Mouse (Mus musculus): ENCODE measurements around the gene 1700013G24Rik. TPM values are rescaled to one million over a fixed set of nuclear protein-coding genes. Genes with fewer than 3 reads are reported as not detected.

The 1700013G24Rik gene
- polyA plus RNA-seq, 1 experiment, result not detected

GRCm38 (mm10) chr4:137445881-137446280, 7.2 kb upstream of the 1700013G24Rik start:
- Histone ChIP-seq H3K36me3 (ENCODE audit: control insufficient read depth, insufficient read depth, low read length, poor library complexity, severe bottlenecking) (no peaks in the 10 kb centered on the region), H3K27ac (ENCODE audit: insufficient read depth, low read length) (no peak overlapping the region), H3K9me3 (replicated peaks; ENCODE audit: control insufficient read depth, insufficient read depth, low read length, poor library complexity, severe bottlenecking) (no peaks in the 10 kb centered on the region), H3K9ac (ENCODE audit: low read depth, poor library complexity, severe bottlenecking) (no peak overlapping the region), H3K4me1 (ENCODE audit: control insufficient read depth, insufficient read depth, low read length) (peaks cover 11% of the 10 kb centered on the region), H3K27me3 (ENCODE audit: control insufficient read depth, insufficient read depth, low read length, poor library complexity, severe bottlenecking) (no peaks in the 10 kb centered on the region), H3K4me3 (ENCODE audit: low read depth, low read length) (no peak overlapping the region)
- no peak for TF ChIP-seq POLR2A (IDR thresholded peaks at IDR 0.05; ENCODE audit: insufficient read depth, low read length)
- TF ChIP-seq EP300 (IDR thresholded peaks at IDR 0.05; ENCODE audit: insufficient read depth, low read depth, low read length), result no peak
- no peak for TF ChIP-seq CTCF (IDR thresholded peaks at IDR 0.05; ENCODE audit: low read depth, low read length)

- H3K27me3 ChIP-seq (ENCODE audit: control insufficient read depth, insufficient read depth, low read length, poor library complexity, severe bottlenecking), result no peaks in the 10 kb centered on the region
- H3K27ac ChIP-seq (ENCODE audit: insufficient read depth, low read length), result no peak overlapping the region; the same call in 1 of the 2 replicates
- H3K36me3 ChIP-seq (ENCODE audit: control insufficient read depth, insufficient read depth, low read length, poor library complexity, severe bottlenecking), result no peaks in the 10 kb centered on the region
- H3K4me1 ChIP-seq (ENCODE audit: control insufficient read depth, insufficient read depth, low read length), result peaks cover 11% of the 10 kb centered on the region
- TF ChIP-seq CTCF (IDR thresholded peaks at IDR 0.05; ENCODE audit: low read depth, low read length) (no peak), EP300 (IDR thresholded peaks at IDR 0.05; ENCODE audit: insufficient read depth, low read depth, low read length) (no peak), POLR2A (IDR thresholded peaks at IDR 0.05; ENCODE audit: insufficient read depth, low read length) (no peak)
- H3K4me3 ChIP-seq (ENCODE audit: low read depth, low read length), result no peak overlapping the region
- H3K9me3 ChIP-seq (replicated peaks; ENCODE audit: control insufficient read depth, insufficient read depth, low read length, poor library complexity, severe bottlenecking), result no peaks in the 10 kb centered on the region
- H3K9ac ChIP-seq (ENCODE audit: low read depth, poor library complexity, severe bottlenecking), result no peak overlapping the region
These were observed 5.5 kb upstream of the 1700013G24Rik start for GRCm38 (mm10) chr4:137447363-137448196.

- Histone ChIP-seq H3K27me3 (ENCODE audit: control insufficient read depth, insufficient read depth, low read length, poor library complexity, severe bottlenecking) (no peaks in the 10 kb centered on the region), H3K9ac (ENCODE audit: low read depth, poor library complexity, severe bottlenecking) (no peak overlapping the region), H3K9me3 (replicated peaks; ENCODE audit: control insufficient read depth, insufficient read depth, low read length, poor library complexity, severe bottlenecking) (no peaks in the 10 kb centered on the region), H3K4me1 (ENCODE audit: control insufficient read depth, insufficient read depth, low read length) (peaks cover 11% of the 10 kb centered on the region), H3K27ac (ENCODE audit: insufficient read depth, low read length) (peak overlapping the region; percentile 91), H3K36me3 (ENCODE audit: control insufficient read depth, insufficient read depth, low read length, poor library complexity, severe bottlenecking) (no peaks in the 10 kb centered on the region), H3K4me3 (ENCODE audit: low read depth, low read length) (no peak overlapping the region)
- TF ChIP-seq EP300 (IDR thresholded peaks at IDR 0.05; ENCODE audit: insufficient read depth, low read depth, low read length) (no peak), CTCF (IDR thresholded peaks at IDR 0.05; ENCODE audit: low read depth, low read length) (no peak), POLR2A (IDR thresholded peaks at IDR 0.05; ENCODE audit: insufficient read depth, low read length) (no peak)
These were observed 4.9 kb upstream of the 1700013G24Rik start for GRCm38 (mm10) chr4:137448197-137448596.

- no peak overlapping the region for H3K9ac ChIP-seq (ENCODE audit: low read depth, poor library complexity, severe bottlenecking)
- H3K4me3 ChIP-seq (ENCODE audit: low read depth, low read length), result no peak overlapping the region
- no peaks in the 10 kb centered on the region for H3K27me3 ChIP-seq (ENCODE audit: control insufficient read depth, insufficient read depth, low read length, poor library complexity, severe bottlenecking)
- TF ChIP-seq EP300 (IDR thresholded peaks at IDR 0.05; ENCODE audit: insufficient read depth, low read depth, low read length), result no peak
- no peak for TF ChIP-seq POLR2A (IDR thresholded peaks at IDR 0.05; ENCODE audit: insufficient read depth, low read length)
- no peak for TF ChIP-seq CTCF (IDR thresholded peaks at IDR 0.05; ENCODE audit: low read depth, low read length)
- H3K4me1 ChIP-seq (ENCODE audit: control insufficient read depth, insufficient read depth, low read length), result peaks cover 11% of the 10 kb centered on the region
- H3K36me3 ChIP-seq (ENCODE audit: control insufficient read depth, insufficient read depth, low read length, poor library complexity, severe bottlenecking), result no peaks in the 10 kb centered on the region
- no peaks in the 10 kb centered on the region for H3K9me3 ChIP-seq (replicated peaks; ENCODE audit: control insufficient read depth, insufficient read depth, low read length, poor library complexity, severe bottlenecking)
- peak overlapping the region; percentile 91 for H3K27ac ChIP-seq (ENCODE audit: insufficient read depth, low read length)
These were observed 4.4 kb upstream of the 1700013G24Rik start for GRCm38 (mm10) chr4:137448641-137449040.

- Histone ChIP-seq H3K4me1 (ENCODE audit: control insufficient read depth, insufficient read depth, low read length) (peaks cover 11% of the 10 kb centered on the region), H3K9ac (ENCODE audit: low read depth, poor library complexity, severe bottlenecking) (peak overlapping the region; percentile 35; the same call in 1 of the 2 replicates), H3K27me3 (ENCODE audit: control insufficient read depth, insufficient read depth, low read length, poor library complexity, severe bottlenecking) (no peaks in the 10 kb centered on the region), H3K36me3 (ENCODE audit: control insufficient read depth, insufficient read depth, low read length, poor library complexity, severe bottlenecking) (no peaks in the 10 kb centered on the region), H3K4me3 (ENCODE audit: low read depth, low read length) (no peak overlapping the region), H3K27ac (ENCODE audit: insufficient read depth, low read length) (peak overlapping the region; percentile 91), H3K9me3 (replicated peaks; ENCODE audit: control insufficient read depth, insufficient read depth, low read length, poor library complexity, severe bottlenecking) (no peaks in the 10 kb centered on the region)
- no peak for TF ChIP-seq POLR2A (IDR thresholded peaks at IDR 0.05; ENCODE audit: insufficient read depth, low read length)
- 0 out of 2 replicates have a peak, but pooled peaks have one; percentile 5 for TF ChIP-seq EP300 (IDR thresholded peaks at IDR 0.05; ENCODE audit: insufficient read depth, low read depth, low read length)
These were observed 4.0 kb upstream of the 1700013G24Rik start for GRCm38 (mm10) chr4:137449132-137449531.

- TF ChIP-seq POLR2A (IDR thresholded peaks at IDR 0.05; ENCODE audit: insufficient read depth, low read length), result no peak
- TF ChIP-seq CTCF (IDR thresholded peaks at IDR 0.05; ENCODE audit: low read depth, low read length), result no peak
- TF ChIP-seq EP300 (IDR thresholded peaks at IDR 0.05; ENCODE audit: insufficient read depth, low read depth, low read length), result no peak
- Histone ChIP-seq H3K4me3 (ENCODE audit: low read depth, low read length) (no peak overlapping the region), H3K4me1 (ENCODE audit: control insufficient read depth, insufficient read depth, low read length) (peaks cover 11% of the 10 kb centered on the region), H3K36me3 (ENCODE audit: control insufficient read depth, insufficient read depth, low read length, poor library complexity, severe bottlenecking) (no peaks in the 10 kb centered on the region), H3K27ac (ENCODE audit: insufficient read depth, low read length) (peak overlapping the region; percentile 91), H3K27me3 (ENCODE audit: control insufficient read depth, insufficient read depth, low read length, poor library complexity, severe bottlenecking) (no peaks in the 10 kb centered on the region), H3K9ac (ENCODE audit: low read depth, poor library complexity, severe bottlenecking) (peak overlapping the region; percentile 35), H3K9me3 (replicated peaks; ENCODE audit: control insufficient read depth, insufficient read depth, low read length, poor library complexity, severe bottlenecking) (no peaks in the 10 kb centered on the region)
These were observed 3.4 kb upstream of the 1700013G24Rik start for GRCm38 (mm10) chr4:137449715-137450114.

Measured in ES-Bruce4 (cell line).